Mouse (Mus musculus) cerebellum, adult 2 months (tissue): Measurements from ENCODE around the gene Snx4.

Experiments used
- CTCF ChIP-seq: fragments of 200-500 bp; IDR thresholded peaks from 2 replicates; pipeline ENCODE4 v1.5.1; 2011; ENCODE audit warnings: low read depth, mild to moderate bottlenecking, control low read depth, low read length, moderate library complexity, borderline replicate concordance; ENCODE audit not compliant: insufficient read depth
- POLR2A ChIP-seq: fragments of 200-500 bp; IDR thresholded peaks from 2 replicates; pipeline ENCODE4 v1.6.1; 2011; ENCODE audit warnings: low read length, control low read depth, borderline replicate concordance; ENCODE audit not compliant: insufficient read depth

GRCm38 (mm10) chr16:33292241-33292640 lies 41.0 kb downstream of the Snx4 start:
- no peak for TF ChIP-seq POLR2A
- no peak for TF ChIP-seq CTCF
